Mouse (Mus musculus): ENCODE results near the gene Lypd6b.

Lypd6b gene

DNA sequence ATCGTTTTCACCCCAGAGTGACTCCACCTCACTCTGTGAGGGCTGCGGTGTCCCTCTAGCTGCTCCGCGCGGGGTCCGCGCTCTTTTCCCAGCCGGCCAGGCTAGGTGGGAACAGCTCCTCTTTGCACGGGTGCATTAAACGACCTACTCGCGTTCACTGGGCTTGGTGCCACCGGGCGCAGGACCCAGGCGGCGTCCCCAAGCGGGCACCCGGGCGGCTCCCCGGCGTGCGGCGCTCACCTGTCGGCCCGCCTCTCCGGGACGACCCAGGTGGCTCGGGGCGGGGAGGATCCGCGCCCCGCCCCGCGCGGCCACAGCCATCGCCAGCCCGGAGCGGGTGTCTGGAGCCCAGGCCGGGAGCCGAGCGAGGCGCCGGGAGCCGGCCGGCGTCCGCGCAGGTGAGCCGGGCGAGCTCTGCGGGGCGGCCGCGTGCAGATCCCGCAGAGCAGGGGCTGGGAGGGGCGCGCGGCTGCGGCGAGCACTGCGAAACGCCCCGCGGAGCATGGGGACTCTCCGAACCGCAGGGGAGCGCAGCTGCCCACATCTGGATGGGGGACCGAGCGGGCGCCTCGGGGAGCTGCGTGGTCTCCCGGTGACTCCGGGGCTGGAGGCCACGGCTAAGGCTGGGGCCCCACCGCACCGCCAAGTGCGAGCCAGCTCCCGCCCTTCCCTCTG is at the start of gene Lypd6b:
Lypd6b (plus strand) TSS at position 313 of the 675 bp plus-strand sequence.
- no peak for DNase-seq

GRCm38 (mm10) chr2:49739046-49739445 is 48.4 kb upstream of the Lypd6b start:
- no peak for DNase-seq

GRCm38 (mm10) chr2:49741026-49741425 is 46.5 kb upstream of the Lypd6b start:
- no peak for DNase-seq

DNA sequence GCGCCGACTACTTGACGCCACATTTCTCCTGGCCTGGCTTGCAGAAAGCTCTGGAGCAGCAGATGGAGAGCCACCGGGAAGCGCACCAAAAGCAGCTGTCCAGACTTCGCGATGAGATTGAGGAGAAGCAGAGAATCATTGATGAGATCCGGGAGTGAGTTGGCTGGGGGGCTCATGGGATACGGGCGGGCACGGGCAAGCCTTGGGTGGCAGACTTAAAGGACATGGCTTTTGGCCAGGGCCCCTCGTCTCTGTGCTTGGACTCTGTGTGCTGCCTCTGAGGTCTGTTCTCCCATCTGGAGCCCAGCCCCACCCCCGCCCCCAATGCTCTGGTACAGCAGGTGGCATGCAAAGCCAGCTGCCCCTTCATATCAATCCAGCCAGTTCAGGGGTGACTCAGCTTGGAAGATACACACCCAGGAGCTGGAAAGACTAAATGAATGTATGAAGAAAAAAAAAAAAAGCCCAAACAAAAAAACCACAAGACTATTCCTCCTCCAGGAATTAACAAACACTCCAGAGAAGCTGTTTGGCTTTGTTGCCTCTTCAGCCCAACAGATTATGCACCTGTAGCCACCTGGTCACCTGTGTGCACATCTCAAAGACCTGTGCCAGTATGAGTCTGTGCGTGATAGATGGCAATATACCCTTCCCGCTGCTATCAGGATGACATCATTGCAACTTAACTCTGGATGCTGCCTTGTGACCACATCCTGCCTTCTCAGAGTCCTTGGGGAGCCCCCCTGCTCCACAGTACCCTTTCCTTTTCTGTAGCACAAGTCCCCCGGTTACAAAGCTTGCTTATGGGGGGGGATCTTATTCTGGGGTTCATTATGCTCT is 45.4 kb upstream of the Lypd6b start:
- peak; percentile 49 for DNase-seq

GRCm38 (mm10) chr2:49742919-49743318 is 44.6 kb upstream of the Lypd6b start:
- no peak for DNase-seq

DNA sequence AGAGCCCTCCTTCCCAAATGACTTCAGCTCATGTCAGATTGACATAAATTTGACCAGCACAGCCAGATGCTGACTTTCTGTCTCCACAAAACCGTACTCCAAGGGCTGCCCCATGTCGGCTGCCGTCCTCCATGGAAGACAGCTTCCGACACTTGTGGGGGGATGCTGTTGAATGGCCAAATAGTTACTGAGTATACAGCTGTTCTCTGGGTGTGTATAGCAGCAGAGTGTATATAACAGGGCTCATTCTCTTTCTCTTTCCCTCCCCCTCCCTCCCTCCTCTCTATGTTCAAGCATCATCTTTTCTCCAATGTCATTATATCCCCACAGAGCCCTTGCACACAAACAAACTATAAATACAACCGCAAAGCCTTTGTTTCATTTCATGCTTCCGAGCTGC is 43.7 kb upstream of the Lypd6b start:
- DNase-seq: no peak

DNA sequence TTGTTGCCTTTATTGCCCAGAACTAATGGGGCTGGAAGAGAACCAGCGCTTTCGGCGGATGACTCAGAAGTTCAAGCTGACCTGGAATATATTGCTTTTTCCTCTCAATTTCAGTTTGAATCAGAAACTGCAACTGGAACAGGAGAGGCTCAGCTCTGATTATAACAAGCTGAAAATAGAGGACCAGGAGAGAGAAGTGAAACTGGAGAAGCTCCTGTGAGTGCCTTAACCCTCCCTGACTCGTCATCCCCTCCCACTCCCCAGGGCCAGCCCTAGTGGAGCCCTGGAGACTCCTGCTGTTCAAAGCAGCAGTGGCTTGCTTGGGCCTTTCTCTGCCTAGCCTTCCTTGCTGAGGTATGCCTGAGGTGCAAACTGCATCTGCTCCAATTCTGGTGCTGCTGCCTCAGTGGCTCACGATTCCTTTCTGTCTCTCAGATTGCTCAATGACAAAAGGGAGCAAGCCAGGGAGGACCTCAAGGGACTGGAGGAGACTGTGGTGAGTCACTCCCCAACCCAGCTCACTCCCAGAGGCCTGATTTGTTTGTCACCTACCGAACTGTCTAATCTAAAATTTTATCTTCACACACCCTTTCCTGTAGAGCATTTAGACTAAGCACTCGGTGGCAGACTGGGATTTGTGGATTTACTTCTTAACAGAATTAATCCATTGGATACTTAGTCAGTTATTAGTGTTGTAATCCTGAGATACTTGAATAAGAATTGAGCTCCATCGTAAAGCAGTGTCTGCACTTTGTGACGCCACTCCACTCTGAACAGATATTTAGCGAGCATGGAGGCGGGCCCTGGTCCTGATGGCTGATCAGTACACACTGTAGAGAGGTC is 43.0 kb upstream of the Lypd6b start:
- DNase-seq: no peak

DNA sequence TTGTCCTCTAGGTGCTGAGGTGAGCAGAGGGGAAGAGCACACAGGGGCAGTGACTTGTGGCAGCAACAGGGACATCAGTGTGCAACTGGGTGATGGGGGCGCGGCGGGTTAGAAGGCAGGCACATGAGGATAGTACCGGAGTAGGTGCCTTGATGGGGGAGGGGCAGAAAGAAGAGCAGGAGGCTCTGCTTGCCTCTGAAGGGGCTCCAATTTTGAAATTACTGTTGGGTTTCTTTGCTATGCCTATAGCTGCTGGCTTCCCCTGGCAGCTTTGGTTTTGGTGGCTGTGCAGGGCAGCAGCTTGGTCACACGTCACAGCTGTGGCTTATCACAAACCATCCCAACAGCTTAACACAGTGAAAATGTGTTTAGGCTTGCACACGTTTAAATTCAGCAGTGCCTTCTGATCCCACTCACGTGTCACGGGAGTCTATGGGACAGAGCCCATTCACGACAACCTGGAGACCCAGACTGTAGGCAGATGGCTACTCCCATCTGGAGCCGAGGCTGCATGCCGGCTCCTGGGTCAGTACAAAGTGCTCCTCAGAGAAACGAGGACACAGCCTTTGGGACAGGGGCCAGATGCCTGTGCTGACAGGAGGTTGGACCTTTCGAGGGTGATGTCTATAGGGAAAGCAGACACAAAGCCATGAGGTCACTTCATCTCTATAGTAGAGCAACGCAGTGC is 42.2 kb upstream of the Lypd6b start:
- no peak for DNase-seq

DNA sequence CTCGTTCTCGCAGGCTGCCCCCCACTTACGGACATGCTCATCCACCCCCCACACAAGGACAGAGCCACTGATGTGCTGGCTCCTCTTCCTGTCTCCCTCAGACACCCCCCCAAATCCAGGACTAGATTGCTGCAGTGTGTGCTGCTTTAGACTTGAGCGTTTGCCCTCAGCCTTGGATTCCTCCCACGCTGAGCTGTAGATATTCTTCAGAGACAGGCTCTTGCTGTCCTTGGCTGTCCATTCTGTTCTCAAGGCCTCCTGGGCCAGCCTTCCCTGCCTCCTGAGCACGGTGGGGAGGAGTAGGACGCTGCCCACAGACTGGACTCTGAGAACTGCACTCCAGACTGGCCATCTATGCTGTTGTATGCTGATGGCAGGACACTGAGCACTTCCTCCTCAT is 40.5 kb upstream of the Lypd6b start:
- DNase-seq: no peak

DNA sequence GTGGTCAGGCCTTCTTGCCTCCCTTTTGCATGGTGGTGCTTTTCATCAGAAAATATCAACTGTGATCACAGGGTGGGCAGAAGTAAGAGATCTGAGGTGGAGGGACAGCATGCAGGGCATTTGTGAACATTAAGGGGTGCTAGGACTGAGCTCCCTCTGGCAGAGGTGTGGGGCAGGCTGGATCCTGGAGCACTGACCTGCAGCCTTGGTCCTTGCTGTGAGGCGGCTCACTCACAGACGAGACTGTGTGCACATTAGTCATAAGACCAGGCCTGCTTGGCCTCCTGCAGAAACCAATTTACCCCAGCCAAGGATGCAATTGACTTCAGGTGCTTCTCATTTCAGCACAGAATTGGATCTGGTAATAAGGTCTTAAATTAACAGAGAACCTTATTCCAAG is 39.8 kb upstream of the Lypd6b start:
- DNase-seq: no peak

GRCm38 (mm10) chr2:49748628-49749342 is 38.7 kb upstream of the Lypd6b start:
- peak; percentile 71 for DNase-seq

- DNase-seq: no peak
Observed at GRCm38 (mm10) chr2:49749730-49750576, 37.5 kb upstream of the Lypd6b start.

- DNase-seq: no peak
Observed at GRCm38 (mm10) chr2:49751544-49752210, 35.8 kb upstream of the Lypd6b start.

DNA sequence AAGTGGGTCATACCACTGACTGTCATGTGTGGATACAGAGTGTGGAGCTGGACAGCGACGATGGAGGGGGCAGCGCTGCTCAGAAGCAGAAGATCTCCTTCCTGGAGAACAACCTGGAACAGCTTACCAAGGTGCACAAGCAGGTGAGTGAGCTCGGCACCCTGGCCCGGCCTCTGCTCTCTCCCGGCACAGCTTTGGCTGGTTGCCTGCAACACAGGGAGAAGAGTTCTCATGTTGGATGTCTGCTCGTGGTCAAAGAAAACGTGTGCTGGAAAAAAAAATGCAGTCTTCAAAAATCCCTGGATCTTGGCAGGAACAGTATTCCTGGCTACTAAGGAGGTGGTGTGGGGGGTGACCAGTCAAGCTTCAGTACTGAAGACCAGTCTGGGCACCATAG is 35.3 kb upstream of the Lypd6b start:
- no peak for DNase-seq

DNA sequence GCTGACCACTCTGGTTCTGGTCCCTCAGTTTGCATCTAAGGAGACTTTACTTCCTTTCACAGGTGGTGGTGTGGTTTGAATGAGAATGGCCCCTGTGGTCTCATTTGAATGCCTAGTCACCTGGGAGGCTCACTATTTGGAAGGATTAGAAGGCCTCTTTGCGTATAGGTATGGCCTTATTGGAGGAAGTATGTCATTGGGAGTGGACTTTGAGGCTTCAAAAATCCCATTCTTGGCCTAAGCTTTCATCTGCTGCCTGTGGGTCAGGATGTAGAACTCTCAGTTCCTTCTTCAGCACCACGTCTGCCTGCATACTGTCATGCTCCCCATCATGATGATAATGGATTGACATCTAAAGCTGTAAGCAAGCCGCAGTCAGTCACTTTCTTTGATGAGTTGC is 34.4 kb upstream of the Lypd6b start:
- no peak for DNase-seq

- DNase-seq: no peak
Observed at GRCm38 (mm10) chr2:49755054-49755453, 32.4 kb upstream of the Lypd6b start.

GRCm38 (mm10) chr2:49757616-49758015 is 29.9 kb upstream of the Lypd6b start:
- DNase-seq: no peak

DNA sequence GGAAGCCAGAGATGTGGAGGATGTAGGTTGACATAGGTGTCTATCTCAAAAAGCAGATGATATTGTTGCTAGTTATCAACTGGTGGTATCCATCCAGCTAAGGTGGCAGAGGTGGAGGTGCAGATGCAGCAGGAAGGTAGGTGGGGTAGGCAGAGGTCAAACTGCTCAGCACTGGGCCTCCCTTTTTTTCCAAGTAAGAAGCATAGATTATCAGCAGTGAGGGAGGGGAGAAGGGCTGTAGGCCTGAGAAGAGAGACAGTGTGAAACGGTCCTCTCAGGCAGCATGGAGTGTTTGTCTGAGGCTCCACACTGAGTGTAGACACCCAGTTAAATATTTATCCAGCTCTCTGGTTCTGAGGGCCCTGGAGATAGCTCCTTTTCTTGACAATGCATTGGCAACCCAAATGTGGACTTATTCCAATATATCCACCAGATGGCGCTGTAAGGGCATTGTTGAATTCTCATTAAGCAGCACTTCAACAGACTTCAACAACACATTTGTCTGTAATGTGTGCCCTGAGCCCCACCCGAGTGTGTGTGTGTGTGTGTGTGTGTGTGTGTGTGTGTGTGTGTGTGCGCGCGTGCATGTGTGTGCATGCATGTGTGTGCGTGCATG is 23.0 kb upstream of the Lypd6b start:
- no peak for DNase-seq

DNA sequence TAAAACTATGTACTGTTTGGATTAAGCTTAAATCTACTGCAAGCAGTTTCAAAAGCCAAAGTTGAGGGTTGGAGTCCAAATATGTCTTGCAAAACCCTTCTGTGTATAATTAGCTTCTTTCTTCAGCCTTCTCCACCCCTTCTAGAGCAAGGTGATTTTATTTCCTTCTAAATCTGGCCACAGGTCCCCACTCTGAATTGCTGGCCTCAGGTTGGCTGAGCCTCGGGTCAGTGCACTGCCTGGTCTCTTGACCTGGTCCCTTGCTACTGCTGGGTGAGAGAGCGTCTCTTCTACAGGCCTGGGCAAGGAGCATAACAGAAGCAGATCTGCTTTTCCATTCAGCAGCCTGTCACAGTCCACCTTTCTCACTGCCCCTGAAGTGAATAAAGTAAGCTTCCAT is 18.6 kb upstream of the Lypd6b start:
- no peak for DNase-seq

DNA sequence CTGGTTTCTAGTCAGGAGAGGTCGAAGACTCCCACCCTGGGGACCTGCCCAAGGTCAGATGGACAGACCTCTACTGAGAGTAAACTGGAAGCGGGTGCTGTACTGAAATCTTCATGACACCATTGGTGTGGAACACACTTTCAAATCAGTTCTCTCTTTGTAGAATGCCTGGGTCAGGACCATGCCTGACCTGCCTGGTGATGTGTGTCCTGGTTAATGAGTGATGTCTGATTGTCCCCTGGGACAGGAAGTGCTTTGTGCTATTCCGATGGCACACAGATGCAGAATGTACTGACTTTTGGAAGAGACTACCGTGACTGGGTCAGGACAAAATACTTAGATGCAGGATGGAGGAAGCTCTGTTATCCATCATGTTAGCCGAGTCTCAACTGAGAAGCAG is 17.0 kb upstream of the Lypd6b start:
- DNase-seq: no peak
